Mouse (Mus musculus): Measurements from ENCODE around the gene Plk1. TPM values are rescaled to one million over a fixed set of nuclear protein-coding genes. Genes with fewer than 3 reads are reported as not detected.

The Plk1 gene
- polyA plus RNA-seq, 1 experiment from 2014 or later: 146 TPM

- 50% methylated on average over 5 of the region's 5 CpGs for WGBS
- no peaks in the 10 kb centered on the region for H3K9me3 ChIP-seq (ENCODE audit: control insufficient read depth, low read length)
- no peak overlapping the region for H3K4me3 ChIP-seq (ENCODE audit: low read length)
- H3K27me3 ChIP-seq (ENCODE audit: control insufficient read depth, insufficient read depth, low read depth, low read length): no peaks in the 10 kb centered on the region
- peak; percentile 71; the same call in 1 of the 2 replicates for ATAC-seq (ENCODE audit: low read depth)
- no peak overlapping the region for H3K4me2 ChIP-seq (ENCODE audit: low read depth, low read length)
- H3K4me1 ChIP-seq (replicated peaks; ENCODE audit: control insufficient read depth, insufficient read depth, low read length): no peaks in the 10 kb centered on the region
- no peak overlapping the region for H3K27ac ChIP-seq (ENCODE audit: low read length)
- H3K36me3 ChIP-seq (ENCODE audit: control insufficient read depth, insufficient read depth, low read length): no peaks in the 10 kb centered on the region
- H3K9ac ChIP-seq (ENCODE audit: low read length): no peak overlapping the region
Measured at GRCm38 (mm10) chr7:122184569-122184968, 25.3 kb downstream of the Plk1 start.

DNA sequence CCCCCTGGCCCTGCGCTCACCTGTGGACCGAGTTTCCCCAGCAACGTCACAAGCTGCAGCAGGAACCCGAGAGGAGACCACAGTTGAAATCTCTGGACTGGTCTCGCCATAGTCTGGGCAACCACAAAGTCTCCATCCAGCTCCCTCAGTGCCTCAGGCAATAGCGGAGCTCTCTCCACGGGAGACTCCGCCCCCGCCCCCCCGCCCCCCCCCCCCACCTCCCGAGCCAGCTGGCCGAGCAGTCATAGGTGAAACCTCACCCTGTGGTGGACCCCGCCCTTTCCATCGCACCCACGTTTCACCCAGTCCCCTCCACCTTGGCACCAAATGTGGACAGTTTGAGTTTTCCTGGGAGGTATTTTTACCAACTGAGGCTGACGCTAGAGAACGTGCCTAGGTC is 26.8 kb downstream of the Plk1 start, which contains the start of gene Ern2:
Gene Ern2, minus strand, starts transcription at position 165 of the 400 bp plus-strand sequence.
- 17% methylated on average over 15 of the region's 17 CpGs for WGBS
- no peak for ATAC-seq (ENCODE audit: low read depth)

GRCm38 (mm10) chr7:122189484-122189883 is 30.2 kb downstream of the Plk1 start:
- Histone ChIP-seq H3K9me3 (ENCODE audit: control insufficient read depth, low read length) (no peaks in the 10 kb centered on the region), H3K27ac (ENCODE audit: low read length) (no peak overlapping the region), H3K4me2 (ENCODE audit: low read depth, low read length) (no peak overlapping the region), H3K4me3 (ENCODE audit: low read length) (no peak overlapping the region), H3K9ac (ENCODE audit: low read length) (no peak overlapping the region), H3K27me3 (ENCODE audit: control insufficient read depth, insufficient read depth, low read depth, low read length) (no peaks in the 10 kb centered on the region), H3K4me1 (replicated peaks; ENCODE audit: control insufficient read depth, insufficient read depth, low read length) (no peaks in the 10 kb centered on the region), H3K36me3 (ENCODE audit: control insufficient read depth, insufficient read depth, low read length) (no peaks in the 10 kb centered on the region)
- WGBS: 25% methylated on average over 7 of the region's 7 CpGs
- ATAC-seq (ENCODE audit: low read depth): no peak

More for the DNA sequence above, 26.8 kb downstream of the Plk1 start, which contains the start of gene Ern2:
- Histone ChIP-seq H3K4me2 (ENCODE audit: low read depth, low read length) (no peak within 1 kb of the TSS), H3K36me3 (ENCODE audit: control insufficient read depth, insufficient read depth, low read length) (no peaks in the 10 kb centered on the region), H3K4me1 (replicated peaks; ENCODE audit: control insufficient read depth, insufficient read depth, low read length) (no peaks in the 10 kb centered on the region), H3K4me3 (ENCODE audit: low read length) (no peak within 1 kb of the TSS), H3K9me3 (ENCODE audit: control insufficient read depth, low read length) (no peaks in the 10 kb centered on the region), H3K27ac (ENCODE audit: low read length) (no peak within 1 kb of the TSS), H3K9ac (ENCODE audit: low read length) (no peak within 1 kb of the TSS), H3K27me3 (ENCODE audit: control insufficient read depth, insufficient read depth, low read depth, low read length) (no peaks in the 10 kb centered on the region)

- no peaks in the 10 kb centered on the region for H3K27me3 ChIP-seq (ENCODE audit: control insufficient read depth, insufficient read depth, low read depth, low read length)
- H3K36me3 ChIP-seq (ENCODE audit: control insufficient read depth, insufficient read depth, low read length): no peaks in the 10 kb centered on the region
- H3K4me1 ChIP-seq (replicated peaks; ENCODE audit: control insufficient read depth, insufficient read depth, low read length): no peaks in the 10 kb centered on the region
- H3K4me3 ChIP-seq (ENCODE audit: low read length): no peak overlapping the region
- WGBS: 58% methylated on average over 10 of the region's 10 CpGs
- H3K27ac ChIP-seq (ENCODE audit: low read length): no peak overlapping the region
- H3K9me3 ChIP-seq (ENCODE audit: control insufficient read depth, low read length): no peaks in the 10 kb centered on the region
- ATAC-seq (ENCODE audit: low read depth): no peak
- no peak overlapping the region for H3K9ac ChIP-seq (ENCODE audit: low read length)
- H3K4me2 ChIP-seq (ENCODE audit: low read depth, low read length): no peak overlapping the region
Measured at GRCm38 (mm10) chr7:122191097-122191496, 31.9 kb downstream of the Plk1 start.

DNA sequence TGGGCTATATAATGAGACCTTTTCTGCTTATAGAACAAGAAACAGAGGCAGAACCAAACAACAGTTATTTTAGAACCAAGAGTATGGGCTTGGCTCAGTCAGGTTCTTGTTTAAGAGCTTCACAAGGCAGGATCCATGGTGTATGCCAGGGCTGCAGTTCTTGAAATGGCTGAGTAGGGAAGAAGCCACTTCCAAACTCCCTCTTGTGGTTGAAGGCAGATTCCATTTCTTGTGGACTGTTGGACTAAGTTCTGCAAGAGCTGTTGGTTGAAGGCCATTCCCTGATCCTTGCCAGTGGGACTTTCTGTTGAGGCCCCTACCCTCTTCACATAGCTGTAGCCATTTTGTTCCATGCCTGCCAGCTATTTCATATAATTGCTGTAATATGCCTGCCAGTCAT is 34.7 kb downstream of the Plk1 start:
- no peaks in the 10 kb centered on the region for H3K27me3 ChIP-seq (ENCODE audit: control insufficient read depth, insufficient read depth, low read depth, low read length)
- no peak overlapping the region for H3K27ac ChIP-seq (ENCODE audit: low read length)
- no peak overlapping the region for H3K4me3 ChIP-seq (ENCODE audit: low read length)
- H3K9ac ChIP-seq (ENCODE audit: low read length): no peak overlapping the region
- H3K4me1 ChIP-seq (replicated peaks; ENCODE audit: control insufficient read depth, insufficient read depth, low read length): no peaks in the 10 kb centered on the region
- ATAC-seq (ENCODE audit: low read depth): no peak
- H3K4me2 ChIP-seq (ENCODE audit: low read depth, low read length): no peak overlapping the region
- H3K9me3 ChIP-seq (ENCODE audit: control insufficient read depth, low read length): no peaks in the 10 kb centered on the region
- H3K36me3 ChIP-seq (ENCODE audit: control insufficient read depth, insufficient read depth, low read length): no peaks in the 10 kb centered on the region

DNA sequence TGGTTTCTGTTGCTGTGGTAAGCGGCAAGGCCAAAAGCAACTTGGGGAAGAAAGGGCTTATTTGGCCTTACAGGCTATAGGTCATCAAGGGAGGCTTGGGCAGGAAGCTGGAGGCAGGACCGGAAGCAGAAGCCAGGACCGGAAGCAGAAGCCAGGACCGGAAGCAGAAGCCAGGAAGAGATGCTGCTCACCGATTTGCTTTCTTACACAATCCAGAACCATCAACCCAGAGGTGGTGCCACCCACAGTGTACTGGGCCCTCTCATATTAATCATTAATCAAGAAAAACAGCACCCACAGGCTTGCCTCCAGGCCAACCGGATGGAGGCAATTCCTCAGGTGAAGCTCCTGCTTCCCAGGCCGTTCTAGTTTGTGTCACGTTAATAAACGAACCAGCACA is 37.5 kb downstream of the Plk1 start:
- Histone ChIP-seq H3K27ac (ENCODE audit: low read length) (no peak overlapping the region), H3K4me1 (replicated peaks; ENCODE audit: control insufficient read depth, insufficient read depth, low read length) (no peaks in the 10 kb centered on the region), H3K36me3 (ENCODE audit: control insufficient read depth, insufficient read depth, low read length) (no peaks in the 10 kb centered on the region), H3K4me3 (ENCODE audit: low read length) (no peak overlapping the region), H3K4me2 (ENCODE audit: low read depth, low read length) (no peak overlapping the region), H3K9me3 (ENCODE audit: control insufficient read depth, low read length) (no peaks in the 10 kb centered on the region), H3K27me3 (ENCODE audit: control insufficient read depth, insufficient read depth, low read depth, low read length) (no peaks in the 10 kb centered on the region), H3K9ac (ENCODE audit: low read length) (no peak overlapping the region)
- ATAC-seq (ENCODE audit: low read depth): no peak
- 72% methylated on average over 9 of the region's 9 CpGs for WGBS

DNA sequence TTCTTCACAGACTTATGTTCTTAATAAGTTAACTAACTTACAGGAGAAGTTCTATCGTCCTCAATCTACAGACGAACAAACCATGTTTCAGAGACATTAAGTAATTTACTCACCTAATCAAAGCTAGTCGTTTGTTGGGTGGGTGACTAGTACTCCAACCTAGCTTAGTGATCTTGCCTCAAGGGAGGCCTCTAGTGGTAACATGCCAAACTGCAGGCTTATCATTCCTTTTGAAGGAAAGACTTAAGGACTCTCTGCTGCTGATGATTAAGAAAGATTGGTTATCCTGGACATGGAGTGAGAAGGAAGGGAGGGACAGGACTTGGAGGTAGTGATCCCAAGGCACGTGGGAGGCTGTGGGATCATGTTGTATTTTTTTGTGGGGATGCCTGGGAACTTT is 38.1 kb downstream of the Plk1 start:
- no peak for ATAC-seq (ENCODE audit: low read depth)
- H3K27ac ChIP-seq (ENCODE audit: low read length): no peak overlapping the region
- no peak overlapping the region for H3K4me3 ChIP-seq (ENCODE audit: low read length)
- H3K4me1 ChIP-seq (replicated peaks; ENCODE audit: control insufficient read depth, insufficient read depth, low read length): no peaks in the 10 kb centered on the region
- no peaks in the 10 kb centered on the region for H3K27me3 ChIP-seq (ENCODE audit: control insufficient read depth, insufficient read depth, low read depth, low read length)
- no peak overlapping the region for H3K9ac ChIP-seq (ENCODE audit: low read length)
- H3K36me3 ChIP-seq (ENCODE audit: control insufficient read depth, insufficient read depth, low read length): no peaks in the 10 kb centered on the region
- 29% methylated on average over 4 of the region's 4 CpGs for WGBS
- H3K9me3 ChIP-seq (ENCODE audit: control insufficient read depth, low read length): no peaks in the 10 kb centered on the region
- H3K4me2 ChIP-seq (ENCODE audit: low read depth, low read length): no peak overlapping the region

GRCm38 (mm10) chr7:122199296-122199695 is 40.1 kb downstream of the Plk1 start:
- Histone ChIP-seq H3K9me3 (ENCODE audit: control insufficient read depth, low read length) (no peaks in the 10 kb centered on the region), H3K4me3 (ENCODE audit: low read length) (no peak overlapping the region), H3K4me2 (ENCODE audit: low read depth, low read length) (no peak overlapping the region), H3K9ac (ENCODE audit: low read length) (no peak overlapping the region), H3K27ac (ENCODE audit: low read length) (no peak overlapping the region), H3K4me1 (replicated peaks; ENCODE audit: control insufficient read depth, insufficient read depth, low read length) (no peaks in the 10 kb centered on the region), H3K36me3 (ENCODE audit: control insufficient read depth, insufficient read depth, low read length) (no peaks in the 10 kb centered on the region), H3K27me3 (ENCODE audit: control insufficient read depth, insufficient read depth, low read depth, low read length) (no peaks in the 10 kb centered on the region)
- no peak for ATAC-seq (ENCODE audit: low read depth)
- WGBS: 19% methylated on average over 5 of the region's 5 CpGs

DNA sequence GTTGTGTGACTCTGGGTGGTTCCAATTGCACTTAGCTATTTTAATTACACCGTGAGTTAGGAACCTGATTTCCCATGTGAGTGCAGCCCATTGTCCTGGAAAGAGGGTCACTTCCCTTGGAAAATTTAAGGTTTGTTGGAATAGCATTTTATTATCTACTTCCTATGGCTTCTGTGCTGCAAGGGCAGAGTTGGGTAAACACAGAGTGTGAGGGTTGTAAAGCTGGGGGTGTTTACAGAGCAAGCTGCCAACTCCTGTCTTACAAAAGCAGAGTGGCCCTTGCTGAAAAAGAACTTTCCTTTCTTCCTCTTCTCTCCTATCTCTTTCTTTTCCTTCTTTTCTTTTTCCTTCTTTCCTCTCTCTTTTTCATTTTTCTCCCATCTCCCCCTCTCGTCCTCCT is 44.7 kb downstream of the Plk1 start:
- no peak for ATAC-seq (ENCODE audit: low read depth)
- 27% methylated on average over 2 of the region's 2 CpGs for WGBS
- Histone ChIP-seq H3K4me2 (ENCODE audit: low read depth, low read length) (no peak overlapping the region), H3K27me3 (ENCODE audit: control insufficient read depth, insufficient read depth, low read depth, low read length) (no peaks in the 10 kb centered on the region), H3K4me1 (replicated peaks; ENCODE audit: control insufficient read depth, insufficient read depth, low read length) (no peaks in the 10 kb centered on the region), H3K27ac (ENCODE audit: low read length) (no peak overlapping the region), H3K9me3 (ENCODE audit: control insufficient read depth, low read length) (no peaks in the 10 kb centered on the region), H3K36me3 (ENCODE audit: control insufficient read depth, insufficient read depth, low read length) (no peaks in the 10 kb centered on the region), H3K4me3 (ENCODE audit: low read length) (no peak overlapping the region), H3K9ac (ENCODE audit: low read length) (no peak overlapping the region)

DNA sequence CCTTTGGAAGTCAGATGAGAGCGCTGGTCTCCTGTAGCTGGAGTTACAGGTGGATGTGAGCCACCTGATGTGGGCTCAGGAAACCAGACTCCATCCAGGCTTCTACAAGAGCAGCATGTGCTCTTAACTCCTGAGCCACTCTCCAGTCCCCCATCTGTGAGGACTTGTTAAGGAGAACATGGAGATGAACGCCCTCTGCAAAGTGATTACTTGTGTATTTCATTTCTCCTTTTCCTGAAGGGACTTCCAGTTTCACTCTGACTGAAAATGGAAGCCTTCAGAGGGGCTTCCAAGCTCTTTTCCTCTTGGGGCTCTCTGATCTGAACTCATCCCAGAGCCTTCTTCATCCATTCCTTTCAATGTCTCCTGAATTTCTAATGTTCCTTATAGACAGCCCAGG is 46.9 kb downstream of the Plk1 start:
- 51% methylated on average over 2 of the region's 2 CpGs for WGBS
- no peaks in the 10 kb centered on the region for H3K36me3 ChIP-seq (ENCODE audit: control insufficient read depth, insufficient read depth, low read length)
- no peaks in the 10 kb centered on the region for H3K4me1 ChIP-seq (replicated peaks; ENCODE audit: control insufficient read depth, insufficient read depth, low read length)
- H3K4me2 ChIP-seq (ENCODE audit: low read depth, low read length): no peak overlapping the region
- no peak for ATAC-seq (ENCODE audit: low read depth)
- H3K27me3 ChIP-seq (ENCODE audit: control insufficient read depth, insufficient read depth, low read depth, low read length): no peaks in the 10 kb centered on the region
- H3K9ac ChIP-seq (ENCODE audit: low read length): no peak overlapping the region
- H3K27ac ChIP-seq (ENCODE audit: low read length): no peak overlapping the region
- no peaks in the 10 kb centered on the region for H3K9me3 ChIP-seq (ENCODE audit: control insufficient read depth, low read length)
- H3K4me3 ChIP-seq (ENCODE audit: low read length): no peak overlapping the region
